Mouse (Mus musculus): ENCODE results near the gene Zmynd19. TPM values are rescaled to one million over a fixed set of nuclear protein-coding genes. Genes with fewer than 3 reads are reported as not detected.
"Not testable (repeated sequence)": the region's sequence is repeated elsewhere in the genome, so short reads cannot be mapped to it uniquely, and the experiment has no call there.

Gene Zmynd19
- polyA plus RNA-seq, 1 experiment from 2014 or later = 20.8 TPM

GRCm38 (mm10) chr2:24925284-24925683, 24.3 kb upstream of the Zmynd19 start:
- 77% methylated on average over 8 of the region's 8 CpGs for WGBS
- Histone ChIP-seq H3K36me3 (no peaks in the 10 kb centered on the region), H3K27me3 (ENCODE audit: insufficient read depth, poor library complexity, severe bottlenecking) (peaks cover 8% of the 10 kb centered on the region), H3K4me3 (no peak overlapping the region), H3K27ac (no peak overlapping the region), H3K9me3 (no peaks in the 10 kb centered on the region), H3K4me1 (peaks cover 11% of the 10 kb centered on the region; the same call in 1 of the 2 replicates)
- DNase-seq (ENCODE audit: low spot score) = no peak

DNA sequence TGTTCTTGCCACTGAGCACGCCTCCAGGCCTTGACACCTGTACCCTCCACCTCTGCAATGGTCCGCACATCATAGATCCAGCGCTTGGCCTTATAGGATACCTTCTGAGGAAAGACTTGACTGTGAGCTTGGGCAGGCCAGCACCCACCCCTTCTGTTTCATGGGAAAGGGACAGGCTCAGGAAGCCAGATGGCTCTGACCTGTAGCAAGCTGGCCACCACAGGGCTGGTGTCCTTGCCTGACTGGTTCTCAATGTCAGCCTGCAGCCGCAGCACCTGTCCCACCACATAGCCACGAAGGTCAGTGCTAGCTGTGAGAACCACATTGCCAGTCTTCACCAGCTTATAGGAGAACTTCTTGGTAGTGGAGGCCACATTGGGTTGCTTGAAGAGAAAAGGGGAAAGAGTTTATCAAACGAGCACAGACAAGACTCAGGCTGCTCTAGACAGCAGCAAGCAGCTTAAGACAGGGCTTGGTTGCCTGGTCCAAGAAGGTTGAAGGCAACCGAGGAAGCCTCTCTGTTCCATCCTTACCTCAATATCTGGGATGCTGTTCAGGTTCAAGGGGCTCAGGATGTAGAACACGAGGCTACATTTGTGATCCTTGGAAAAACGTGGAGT, 23.1 kb upstream of the Zmynd19 start:
- H3K4me3 ChIP-seq = no peak overlapping the region
- no peaks in the 10 kb centered on the region for H3K9me3 ChIP-seq
- WGBS = 82% methylated on average over 9 of the region's 9 CpGs
- DNase-seq (ENCODE audit: low spot score) = no peak
- no peak overlapping the region for H3K27ac ChIP-seq
- no peaks in the 10 kb centered on the region for H3K36me3 ChIP-seq
- peaks cover 11% of the 10 kb centered on the region; the same call in 1 of the 2 replicates for H3K4me1 ChIP-seq
- H3K27me3 ChIP-seq (ENCODE audit: insufficient read depth, poor library complexity, severe bottlenecking) = peaks cover 8% of the 10 kb centered on the region

DNA sequence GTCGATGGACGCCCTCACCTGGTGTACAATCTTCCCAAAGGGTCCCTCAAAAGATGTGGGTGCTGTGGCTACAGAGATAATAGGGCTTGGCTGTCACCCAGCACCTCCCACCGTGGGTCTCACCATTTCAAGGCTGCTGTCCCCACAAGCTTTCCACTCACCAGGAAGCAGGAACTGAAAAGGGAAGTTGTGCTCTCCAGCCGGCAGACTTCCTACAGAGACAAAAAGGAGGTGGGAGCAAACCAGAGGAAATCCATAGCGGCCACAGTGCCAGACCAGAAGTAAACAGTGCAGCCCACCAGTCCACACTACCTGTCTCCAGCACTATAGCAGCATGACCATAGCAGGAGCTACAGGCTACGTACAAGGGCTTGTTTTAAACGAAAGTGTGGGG, 22.6 kb upstream of the Zmynd19 start:
- peaks cover 11% of the 10 kb centered on the region; the same call in 1 of the 2 replicates for H3K4me1 ChIP-seq
- no peak overlapping the region for H3K27ac ChIP-seq
- H3K27me3 ChIP-seq (ENCODE audit: insufficient read depth, poor library complexity, severe bottlenecking) = peaks cover 8% of the 10 kb centered on the region
- 55% methylated on average over 7 of the region's 7 CpGs for WGBS
- no peaks in the 10 kb centered on the region for H3K36me3 ChIP-seq
- H3K9me3 ChIP-seq = no peaks in the 10 kb centered on the region
- no peak for DNase-seq (ENCODE audit: low spot score)
- no peak overlapping the region for H3K4me3 ChIP-seq

DNA sequence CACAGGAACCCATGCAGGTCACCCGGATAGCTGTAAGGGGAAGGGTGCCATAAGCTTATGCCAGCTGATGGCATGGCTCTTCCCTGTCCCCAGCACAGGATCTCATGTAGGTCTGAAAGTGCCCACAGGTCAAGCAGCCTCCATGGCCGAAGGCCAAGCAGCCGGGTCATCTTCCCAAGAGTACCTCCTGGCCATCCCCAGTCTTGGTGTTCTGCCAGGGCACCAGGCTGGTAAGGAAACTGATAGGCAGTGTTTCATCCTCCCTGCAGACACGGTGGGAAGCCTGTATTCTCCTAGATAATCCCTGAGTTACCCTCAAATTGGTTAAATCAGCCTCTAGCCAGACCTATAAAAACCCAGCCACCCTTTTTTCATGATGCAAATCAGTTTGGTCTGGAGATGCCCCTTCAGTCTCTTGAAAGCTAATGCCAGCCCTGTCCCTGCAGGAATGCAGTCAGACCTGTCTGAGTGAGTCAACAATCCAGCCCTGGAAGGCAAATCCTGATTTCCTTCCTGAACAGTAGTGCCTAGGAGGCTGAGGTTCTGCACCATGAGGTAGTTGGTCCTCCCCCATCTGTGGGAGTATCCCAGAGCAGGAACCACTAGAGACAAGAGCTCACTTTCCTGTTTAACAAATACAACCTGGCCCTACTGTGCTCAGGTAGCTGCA, 21.6 kb upstream of the Zmynd19 start:
- H3K36me3 ChIP-seq = no peaks in the 10 kb centered on the region
- no peak for DNase-seq (ENCODE audit: low spot score)
- peaks cover 11% of the 10 kb centered on the region; the same call in 1 of the 2 replicates for H3K4me1 ChIP-seq
- H3K4me3 ChIP-seq = no peak overlapping the region
- 70% methylated on average over 4 of the region's 4 CpGs for WGBS
- peak overlapping the region; percentile 29; the same call in 1 of the 2 replicates for H3K27ac ChIP-seq
- H3K27me3 ChIP-seq (ENCODE audit: insufficient read depth, poor library complexity, severe bottlenecking) = peaks cover 8% of the 10 kb centered on the region
- H3K9me3 ChIP-seq = no peaks in the 10 kb centered on the region

DNA sequence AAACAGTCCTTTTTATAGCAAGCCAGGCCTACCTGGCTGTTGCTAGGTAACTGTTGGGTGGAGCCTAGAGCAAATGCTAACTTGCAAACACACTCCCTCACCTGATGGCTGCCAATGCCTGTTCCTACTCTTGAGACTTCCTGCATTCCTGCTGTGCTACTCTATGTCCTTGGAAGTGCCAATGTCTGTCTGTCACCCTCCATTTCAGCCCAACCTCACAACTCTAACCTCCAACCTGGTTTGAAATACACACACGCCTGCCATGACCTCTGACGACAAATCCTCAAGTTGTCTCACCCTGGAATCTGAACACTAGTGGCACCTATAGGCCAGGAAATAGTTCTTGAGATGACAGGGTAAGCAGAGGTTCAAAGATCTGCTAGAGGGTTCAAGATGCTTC, 20.5 kb upstream of the Zmynd19 start:
- 52% methylated on average over 2 of the region's 2 CpGs for WGBS
- peaks cover 11% of the 10 kb centered on the region; the same call in 1 of the 2 replicates for H3K4me1 ChIP-seq
- peaks cover 15% of the 10 kb centered on the region for H3K27me3 ChIP-seq (ENCODE audit: insufficient read depth, poor library complexity, severe bottlenecking)
- H3K4me3 ChIP-seq = no peak overlapping the region
- no peaks in the 10 kb centered on the region for H3K9me3 ChIP-seq
- H3K27ac ChIP-seq = no peak overlapping the region
- DNase-seq (ENCODE audit: low spot score) = no peak
- no peaks in the 10 kb centered on the region for H3K36me3 ChIP-seq

GRCm38 (mm10) chr2:24929593-24929992, 20.0 kb upstream of the Zmynd19 start:
- no peaks in the 10 kb centered on the region for H3K9me3 ChIP-seq
- peaks cover 15% of the 10 kb centered on the region for H3K4me1 ChIP-seq
- DNase-seq (ENCODE audit: low spot score) = no peak
- H3K36me3 ChIP-seq = no peaks in the 10 kb centered on the region
- H3K4me3 ChIP-seq = no peak overlapping the region
- no peak overlapping the region for H3K27ac ChIP-seq
- H3K27me3 ChIP-seq (ENCODE audit: insufficient read depth, poor library complexity, severe bottlenecking) = peaks cover 19% of the 10 kb centered on the region
- 88% methylated on average over 5 of the region's 5 CpGs for WGBS

DNA sequence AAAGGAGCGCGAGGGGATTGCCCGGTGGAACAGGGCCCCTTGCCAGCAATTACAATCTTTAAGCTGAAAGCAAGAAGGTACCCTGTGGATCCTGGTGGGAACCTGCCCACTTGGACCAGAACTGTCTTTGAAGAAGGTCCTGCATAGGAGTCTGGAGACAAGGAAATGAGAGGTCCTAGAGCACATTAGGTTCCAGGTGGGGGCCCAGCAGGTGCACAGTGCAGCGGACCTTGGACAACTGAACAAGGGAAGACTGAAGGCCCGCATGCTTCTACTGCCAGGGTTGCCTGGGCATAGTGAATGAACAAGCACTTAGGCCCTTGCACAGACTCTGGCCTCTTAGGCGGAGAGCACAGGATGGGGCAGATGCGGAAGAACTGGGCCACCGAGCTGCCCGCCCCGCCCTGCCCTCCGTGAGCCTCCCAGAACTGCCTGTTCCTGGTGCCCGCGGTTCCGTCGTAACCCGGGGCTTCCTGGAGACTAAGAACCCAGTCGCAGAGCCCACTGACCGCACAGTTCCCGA, 15.1 kb upstream of the Zmynd19 start:
- 8% methylated on average over 19 of the region's 19 CpGs for WGBS
- peaks cover 19% of the 10 kb centered on the region for H3K27me3 ChIP-seq (ENCODE audit: insufficient read depth, poor library complexity, severe bottlenecking)
- no peak for DNase-seq (ENCODE audit: low spot score)
- H3K36me3 ChIP-seq = no peaks in the 10 kb centered on the region
- peak overlapping the region; percentile 78 for H3K27ac ChIP-seq
- peak overlapping the region; percentile 77 for H3K4me3 ChIP-seq
- H3K9me3 ChIP-seq = no peaks in the 10 kb centered on the region
- peaks cover 13% of the 10 kb centered on the region for H3K4me1 ChIP-seq

DNA sequence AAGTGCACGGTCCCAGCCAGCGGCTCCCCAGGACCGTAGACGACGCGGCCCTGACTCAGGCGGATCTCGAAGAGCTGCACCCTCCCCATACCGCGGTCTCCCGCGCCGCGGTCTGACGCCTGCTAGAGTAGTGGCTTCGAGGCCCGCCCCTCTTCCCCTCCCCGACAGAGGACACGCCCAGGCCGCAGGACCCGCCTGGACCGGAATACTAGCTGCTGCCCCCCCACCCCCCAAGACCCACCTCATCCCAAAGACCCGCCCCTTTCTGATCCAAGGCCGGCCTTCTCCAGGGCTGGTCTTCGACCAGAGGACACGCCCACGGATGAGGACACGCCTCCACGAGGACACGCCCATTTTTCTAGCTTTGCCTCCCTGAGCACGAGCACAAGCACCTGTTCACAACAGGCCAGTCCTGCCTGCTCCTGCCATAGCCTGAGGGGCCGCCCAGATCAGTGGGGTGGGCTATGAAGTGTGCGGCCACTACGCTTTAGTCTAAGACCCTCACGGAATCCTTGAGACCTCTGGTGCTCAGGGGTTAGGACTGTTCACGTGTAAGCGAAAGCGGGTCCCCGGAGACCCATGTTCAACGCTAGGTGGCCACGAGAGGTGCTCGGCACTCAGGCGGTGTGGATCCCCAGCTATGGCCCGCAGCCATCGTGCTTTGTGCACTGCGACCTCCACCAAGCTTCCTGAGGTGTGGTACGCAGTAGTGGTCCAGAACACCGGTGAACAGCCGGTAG, 14.4 kb upstream of the Zmynd19 start, which contains the start of gene Arrdc1:
Gene Arrdc1 (minus strand): TSS at position 196 of the 740 bp plus-strand sequence.
- under 1% methylated on average over 49 of the region's 49 CpGs for WGBS
- Histone ChIP-seq H3K9me3 (no peaks in the 10 kb centered on the region), H3K36me3 (no peaks in the 10 kb centered on the region), H3K4me3 (peak within 1 kb of the TSS; percentile 77), H3K27ac (peak within 1 kb of the TSS; percentile 78), H3K27me3 (ENCODE audit: insufficient read depth, poor library complexity, severe bottlenecking) (peaks cover 19% of the 10 kb centered on the region), H3K4me1 (peaks cover 13% of the 10 kb centered on the region)
- peak; percentile 98 for DNase-seq (ENCODE audit: low spot score)

DNA sequence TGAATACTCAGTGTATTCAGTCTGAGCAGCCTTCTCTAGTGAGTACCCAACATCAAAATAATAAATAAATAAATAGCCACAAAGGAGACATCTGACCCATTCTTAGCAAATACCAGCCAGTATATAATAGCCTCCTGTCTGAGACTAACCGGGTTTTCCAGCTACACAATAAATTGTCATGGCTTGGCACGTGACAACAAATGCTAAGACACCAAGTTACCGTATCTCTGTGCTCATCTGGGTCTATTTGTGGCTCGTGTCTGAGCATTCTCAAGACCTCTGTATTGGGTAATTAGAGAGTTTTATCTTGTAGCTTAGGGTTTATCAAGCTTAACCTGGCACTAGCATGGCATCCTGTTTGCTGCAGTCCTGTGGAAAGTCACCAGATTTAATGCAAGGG, 7.5 kb upstream of the Zmynd19 start:
- Histone ChIP-seq H3K4me1 (no peaks in the 10 kb centered on the region), H3K4me3 (no peak overlapping the region), H3K9me3 (no peaks in the 10 kb centered on the region), H3K36me3 (no peaks in the 10 kb centered on the region), H3K27me3 (ENCODE audit: insufficient read depth, poor library complexity, severe bottlenecking) (0 out of 2 replicates have a peak, but pooled peaks cover 13% of the 10 kb centered on the region), H3K27ac (no peak overlapping the region)
- no peak for DNase-seq (ENCODE audit: low spot score)
- 75% methylated on average over 4 of the region's 4 CpGs for WGBS

GRCm38 (mm10) chr2:24944304-24944703, 5.3 kb upstream of the Zmynd19 start:
- not testable (repeated sequence) for H3K36me3 ChIP-seq; H3K27ac ChIP-seq; H3K4me3 ChIP-seq; DNase-seq (ENCODE audit: low spot score); H3K9me3 ChIP-seq; H3K4me1 ChIP-seq
- 42% methylated on average over 2 of the region's 2 CpGs for WGBS
- peaks cover 11% of the 10 kb centered on the region; the same call in 1 of the 2 replicates for H3K27me3 ChIP-seq (ENCODE audit: insufficient read depth, poor library complexity, severe bottlenecking)

GRCm38 (mm10) chr2:24950189-24950535, 570 bp downstream of the Zmynd19 start:
- peak overlapping the region; percentile 94 for H3K27ac ChIP-seq
- H3K4me1 ChIP-seq = peaks cover 20% of the 10 kb centered on the region
- 0% methylated on average over 31 of the region's 31 CpGs for WGBS
- H3K36me3 ChIP-seq = peaks cover 36% of the 10 kb centered on the region
- DNase-seq (ENCODE audit: low spot score) = no peak
- H3K9me3 ChIP-seq = no peaks in the 10 kb centered on the region
- H3K4me3 ChIP-seq = peak overlapping the region; percentile 97
- peaks cover 11% of the 10 kb centered on the region; the same call in 1 of the 2 replicates for H3K27me3 ChIP-seq (ENCODE audit: insufficient read depth, poor library complexity, severe bottlenecking)

- H3K4me3 ChIP-seq = no peak overlapping the region
- peaks cover 6% of the 10 kb centered on the region; the same call in 1 of the 2 replicates for H3K27me3 ChIP-seq (ENCODE audit: insufficient read depth, poor library complexity, severe bottlenecking)
- peaks cover 20% of the 10 kb centered on the region for H3K4me1 ChIP-seq
- H3K9me3 ChIP-seq = no peaks in the 10 kb centered on the region
- WGBS = 75% methylated on average over 4 of the region's 4 CpGs
- H3K27ac ChIP-seq = no peak overlapping the region
- peaks cover 56% of the 10 kb centered on the region for H3K36me3 ChIP-seq
- no peak for DNase-seq (ENCODE audit: low spot score)
Measured at GRCm38 (mm10) chr2:24952537-24953055, 3.0 kb downstream of the Zmynd19 start.

Data from heart, embryonic 10.5 days (tissue).